Mouse (Mus musculus): ENCODE measurements around the gene Osbpl8. TPM values are rescaled to one million over a fixed set of nuclear protein-coding genes. Genes with fewer than 3 reads are reported as not detected.

The Osbpl8 gene
- 6.9 and 8.9 TPM in 2 replicates for polyA plus RNA-seq (2016; fragmentation: Nextera tagmentation; extraction: Ambion mirVana)

DNA sequence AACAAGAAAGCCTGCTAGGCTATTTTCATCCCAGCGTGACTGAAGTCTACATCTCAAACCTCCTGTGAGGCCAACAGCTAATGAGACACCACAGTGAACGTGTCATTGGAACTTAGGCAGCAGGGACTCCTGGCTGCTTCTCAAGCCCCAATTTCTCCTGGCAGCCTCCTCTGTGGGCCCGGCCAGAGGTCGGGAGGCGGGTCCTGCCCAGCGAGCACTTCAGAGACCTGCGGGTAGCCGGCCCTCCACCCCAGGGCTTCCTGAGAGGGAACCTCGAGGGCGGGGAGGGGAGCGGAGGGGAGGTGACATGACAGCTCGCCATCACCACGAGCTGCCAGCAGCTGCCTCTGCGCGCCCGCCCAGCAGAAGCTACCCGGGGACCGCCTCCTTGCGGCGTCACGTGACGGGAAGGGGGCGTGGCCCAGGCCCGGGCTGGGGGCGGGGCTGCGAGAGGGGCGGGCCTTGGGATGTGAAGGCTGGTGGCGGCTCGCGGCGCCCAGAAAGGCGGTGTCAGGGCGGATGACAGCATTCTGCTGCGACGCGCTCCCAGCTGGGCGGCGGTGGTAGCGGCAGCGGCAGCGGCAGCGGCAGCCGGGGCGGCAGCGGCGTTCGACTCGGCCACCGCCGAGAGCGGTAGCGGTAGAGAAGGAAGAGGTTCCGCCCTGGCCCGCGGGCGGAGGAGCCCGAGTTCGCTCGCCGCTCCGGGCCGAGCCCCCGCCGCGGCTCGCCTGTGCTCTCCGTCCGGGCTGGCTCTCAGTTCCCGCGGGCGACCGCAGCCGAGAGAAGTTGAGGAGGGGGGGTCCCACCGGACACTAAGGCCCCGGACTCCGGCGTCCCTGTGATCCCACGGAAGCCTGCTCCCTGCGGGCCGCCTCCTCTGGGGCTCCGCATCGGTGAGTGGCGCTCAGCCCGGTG is at the start of gene Osbpl8:
Gene Osbpl8, plus strand, starts transcription at position 449 of the 915 bp plus-strand sequence.
- peak within 1 kb of the TSS; percentile 71 for H3K4me3 ChIP-seq
- peak; percentile 100 for DNase-seq (ENCODE audit: low spot score)
- no peaks in the 10 kb centered on the region for H3K27me3 ChIP-seq (ENCODE audit: low read depth, poor library complexity, severe bottlenecking)
- peak within 1 kb of the TSS; percentile 90 for H3K27ac ChIP-seq
- H3K9me3 ChIP-seq (replicated peaks), result no peaks in the 10 kb centered on the region
- under 1% methylated on average over 83 of the region's 84 CpGs for WGBS
- peaks cover 12% of the 10 kb centered on the region for H3K4me1 ChIP-seq
- no peaks in the 10 kb centered on the region for H3K36me3 ChIP-seq

DNA sequence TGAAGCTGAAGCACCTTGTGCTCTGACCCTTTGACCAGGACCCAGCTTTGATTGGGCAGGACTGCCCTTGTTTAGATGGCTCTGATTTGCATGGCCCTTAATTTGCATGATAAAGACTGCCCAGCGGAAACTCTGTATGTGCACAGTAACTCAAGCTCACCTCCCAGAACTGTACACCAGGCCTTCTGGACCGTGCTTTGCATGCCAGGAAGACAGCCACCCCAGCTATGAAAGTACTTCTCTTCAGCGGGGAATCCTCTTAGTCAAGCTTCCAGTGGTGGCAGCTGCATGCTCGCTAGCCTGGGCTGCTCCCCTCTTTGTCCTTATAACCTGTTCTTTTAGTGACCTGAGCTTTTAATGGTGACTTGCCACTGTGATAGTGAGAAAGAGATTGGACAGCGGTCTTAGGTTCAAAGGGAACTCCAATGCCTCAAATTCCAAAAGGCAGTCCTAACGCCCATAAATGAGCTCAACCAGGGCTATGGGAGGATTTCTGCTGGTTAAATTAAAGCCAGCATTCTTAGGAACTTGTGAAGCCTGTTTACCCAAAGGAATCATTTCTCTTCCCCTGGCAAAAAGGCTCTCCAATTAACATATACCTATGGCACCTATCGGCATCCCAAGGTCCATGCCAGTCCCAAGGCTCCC is 47.2 kb upstream of the Osbpl8 start:
- no peak overlapping the region for H3K27ac ChIP-seq
- no peaks in the 10 kb centered on the region for H3K9me3 ChIP-seq (replicated peaks)
- no peak overlapping the region for H3K4me3 ChIP-seq
- peaks cover 6% of the 10 kb centered on the region for H3K4me1 ChIP-seq
- no peaks in the 10 kb centered on the region for H3K36me3 ChIP-seq
- no peak for DNase-seq (ENCODE audit: low spot score)
- no peaks in the 10 kb centered on the region for H3K27me3 ChIP-seq (ENCODE audit: low read depth, poor library complexity, severe bottlenecking)
- WGBS, result 56% methylated on average over 7 of the region's 7 CpGs

DNA sequence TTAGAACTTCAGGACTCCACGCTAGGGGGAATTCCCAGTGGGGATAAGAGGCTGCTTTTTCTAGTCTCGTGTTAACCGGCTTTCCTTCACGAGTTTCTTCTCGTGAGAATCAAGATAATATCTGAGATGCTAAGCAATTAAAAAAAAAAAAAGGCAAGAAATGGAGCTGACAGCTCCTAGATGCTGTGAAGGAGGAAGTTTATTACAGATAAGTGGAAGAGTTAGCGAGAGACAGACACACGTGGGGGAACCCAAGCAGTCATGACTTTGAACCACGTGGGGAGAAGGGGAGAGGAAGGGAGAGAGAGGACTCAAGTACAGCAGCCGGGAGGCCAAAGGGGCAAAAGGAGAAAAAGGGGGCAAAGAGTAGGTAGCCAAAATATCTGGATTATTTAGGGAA is 46.3 kb upstream of the Osbpl8 start:
- Histone ChIP-seq H3K27ac (no peak overlapping the region), H3K36me3 (no peaks in the 10 kb centered on the region), H3K9me3 (replicated peaks) (no peaks in the 10 kb centered on the region), H3K4me3 (no peak overlapping the region), H3K27me3 (ENCODE audit: low read depth, poor library complexity, severe bottlenecking) (no peaks in the 10 kb centered on the region), H3K4me1 (peaks cover 6% of the 10 kb centered on the region)
- DNase-seq (ENCODE audit: low spot score), result no peak
- WGBS, result 81% methylated on average over 9 of the region's 9 CpGs

DNA sequence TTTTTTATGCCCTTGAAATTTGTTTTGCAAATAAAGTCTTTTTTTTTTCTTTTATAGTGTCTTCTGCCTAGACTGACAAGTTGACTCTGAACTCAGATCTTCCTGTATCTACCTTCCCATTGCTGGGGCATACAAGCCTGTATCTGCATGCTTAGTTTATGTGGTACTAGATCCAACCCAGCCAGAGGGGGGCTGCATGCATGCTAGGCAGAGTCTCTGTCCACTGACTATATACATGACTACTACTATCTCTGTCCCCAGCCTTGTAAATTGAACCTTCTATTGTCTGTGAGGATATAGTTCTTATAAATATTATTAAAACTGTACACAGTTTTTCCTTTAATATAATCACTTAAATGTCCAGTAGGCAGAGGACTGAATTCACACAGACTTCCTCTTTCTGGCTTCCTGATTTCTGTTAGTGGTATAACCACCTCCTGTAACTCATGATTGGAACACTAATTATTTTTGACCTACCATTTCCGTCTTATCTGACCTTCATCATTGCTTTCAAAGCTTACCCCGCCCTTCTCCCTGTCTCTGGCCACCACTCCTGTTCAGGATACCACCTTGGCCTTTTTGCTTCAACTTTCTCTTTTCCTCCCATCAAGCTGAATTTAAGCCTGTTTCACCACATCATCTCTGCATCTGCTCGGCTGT is 45.4 kb upstream of the Osbpl8 start:
- Histone ChIP-seq H3K9me3 (replicated peaks) (no peaks in the 10 kb centered on the region), H3K36me3 (no peaks in the 10 kb centered on the region), H3K27ac (no peak overlapping the region), H3K4me1 (peaks cover 6% of the 10 kb centered on the region), H3K27me3 (ENCODE audit: low read depth, poor library complexity, severe bottlenecking) (no peaks in the 10 kb centered on the region), H3K4me3 (no peak overlapping the region)
- 74% methylated on average over 3 of the region's 3 CpGs for WGBS
- DNase-seq (ENCODE audit: low spot score), result no peak

DNA sequence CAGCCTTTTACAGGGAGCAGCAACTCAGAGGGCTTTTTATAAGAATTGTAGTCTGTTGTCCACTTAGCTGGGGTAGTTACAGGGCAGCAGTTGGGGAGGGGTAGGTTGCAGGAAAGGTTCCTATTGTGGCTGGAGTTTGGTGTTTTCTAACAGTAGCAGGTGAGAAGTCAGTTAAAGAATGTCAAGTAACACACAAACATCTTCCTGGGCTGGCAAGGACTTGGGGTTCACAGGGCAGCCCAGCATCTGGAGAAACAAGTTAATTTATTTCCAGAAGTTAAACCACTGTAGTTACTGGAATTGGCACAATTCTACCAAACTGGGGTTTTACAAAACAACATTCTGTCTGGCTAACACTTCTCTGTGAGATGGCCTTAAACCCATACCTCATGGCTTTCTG is 44.8 kb upstream of the Osbpl8 start:
- Histone ChIP-seq H3K9me3 (replicated peaks) (no peaks in the 10 kb centered on the region), H3K4me3 (no peak overlapping the region), H3K4me1 (peaks cover 6% of the 10 kb centered on the region), H3K27me3 (ENCODE audit: low read depth, poor library complexity, severe bottlenecking) (no peaks in the 10 kb centered on the region), H3K36me3 (no peaks in the 10 kb centered on the region), H3K27ac (no peak overlapping the region)
- no peak for DNase-seq (ENCODE audit: low spot score)

DNA sequence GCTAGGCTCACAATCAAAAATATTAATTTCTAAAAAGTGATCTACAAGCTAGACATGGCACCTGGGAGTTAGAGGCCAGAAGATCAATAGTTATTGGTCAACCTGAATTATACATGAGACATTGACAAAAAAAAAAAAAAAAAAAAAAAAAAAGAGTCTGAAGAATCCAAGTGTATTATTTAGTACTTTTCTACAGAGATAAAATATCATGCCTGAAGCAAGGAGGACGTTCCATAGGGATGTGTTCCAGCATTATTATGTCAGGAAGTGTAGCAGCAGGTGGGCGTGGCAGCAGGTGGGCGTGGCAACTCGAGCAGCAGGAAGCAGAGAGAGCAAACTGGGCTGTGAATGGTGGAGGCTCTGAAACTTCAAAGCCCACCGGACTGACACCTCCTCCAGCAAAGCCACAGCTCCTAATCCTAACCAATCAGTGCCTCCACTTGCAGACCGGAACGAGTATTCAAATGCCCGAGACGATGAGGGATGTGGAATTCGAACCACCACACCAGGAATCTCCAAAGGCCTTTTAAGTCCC is 41.6 kb upstream of the Osbpl8 start:
- Histone ChIP-seq H3K27ac (no peak overlapping the region), H3K36me3 (no peaks in the 10 kb centered on the region), H3K27me3 (ENCODE audit: low read depth, poor library complexity, severe bottlenecking) (no peaks in the 10 kb centered on the region), H3K9me3 (replicated peaks) (no peaks in the 10 kb centered on the region), H3K4me1 (no peaks in the 10 kb centered on the region), H3K4me3 (no peak overlapping the region)
- DNase-seq (ENCODE audit: low spot score), result no peak
- WGBS, result 79% methylated on average over 10 of the region's 10 CpGs

DNA sequence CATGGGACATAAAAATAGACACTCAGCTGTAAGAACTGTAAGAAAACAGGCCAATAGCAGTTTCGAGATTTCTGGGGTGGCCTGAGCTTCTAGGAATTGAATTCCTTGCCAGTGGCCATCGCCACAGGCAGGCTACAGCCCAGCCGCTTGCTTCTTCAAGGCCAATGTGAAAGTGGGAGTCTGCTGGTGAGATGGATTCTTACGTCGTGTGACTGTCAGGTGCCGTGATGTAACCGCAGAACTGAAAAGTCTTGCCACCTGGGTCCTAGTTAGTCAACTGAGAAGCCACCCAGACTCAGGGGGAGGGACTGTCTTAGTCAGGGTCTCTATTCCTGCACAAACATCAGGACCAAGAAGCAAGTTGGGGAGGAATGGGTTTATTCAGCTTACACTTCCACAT is 40.4 kb upstream of the Osbpl8 start:
- Histone ChIP-seq H3K4me3 (no peak overlapping the region), H3K9me3 (replicated peaks) (no peaks in the 10 kb centered on the region), H3K36me3 (no peaks in the 10 kb centered on the region), H3K4me1 (no peaks in the 10 kb centered on the region), H3K27me3 (ENCODE audit: low read depth, poor library complexity, severe bottlenecking) (no peaks in the 10 kb centered on the region), H3K27ac (no peak overlapping the region)
- DNase-seq (ENCODE audit: low spot score), result no peak
- 94% methylated on average over 7 of the region's 7 CpGs for WGBS

DNA sequence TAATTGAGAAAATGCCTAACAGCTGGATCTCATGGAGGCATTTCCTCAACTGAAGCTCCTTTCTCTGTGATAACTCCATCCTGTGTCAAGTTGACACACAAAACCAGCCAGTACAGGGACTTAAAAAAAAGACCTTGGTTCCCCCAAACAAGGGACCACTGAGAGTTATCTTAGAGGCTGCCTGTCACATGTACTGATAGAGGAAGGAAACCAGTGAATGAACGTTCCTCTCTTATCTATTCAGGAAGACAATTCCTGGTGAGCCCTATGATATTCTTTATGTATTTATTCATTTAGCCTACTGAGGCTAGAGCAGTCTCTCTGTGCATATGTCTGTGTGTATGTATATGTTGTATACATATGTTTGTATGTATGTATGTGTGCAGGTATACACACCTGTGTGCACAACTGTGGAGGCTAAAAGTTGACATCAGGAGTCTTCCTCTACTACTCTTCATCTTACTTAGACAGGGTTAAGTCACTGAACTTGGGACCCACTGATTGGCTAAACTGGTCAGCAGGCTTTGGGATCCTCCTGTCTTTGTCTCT is 39.7 kb upstream of the Osbpl8 start:
- DNase-seq (ENCODE audit: low spot score), result no peak
- no peaks in the 10 kb centered on the region for H3K9me3 ChIP-seq (replicated peaks)
- 76% methylated on average over 1 of the region's 1 CpGs for WGBS
- H3K27me3 ChIP-seq (ENCODE audit: low read depth, poor library complexity, severe bottlenecking), result no peaks in the 10 kb centered on the region
- no peak overlapping the region for H3K27ac ChIP-seq
- H3K4me3 ChIP-seq, result no peak overlapping the region
- no peaks in the 10 kb centered on the region for H3K4me1 ChIP-seq
- no peaks in the 10 kb centered on the region for H3K36me3 ChIP-seq

DNA sequence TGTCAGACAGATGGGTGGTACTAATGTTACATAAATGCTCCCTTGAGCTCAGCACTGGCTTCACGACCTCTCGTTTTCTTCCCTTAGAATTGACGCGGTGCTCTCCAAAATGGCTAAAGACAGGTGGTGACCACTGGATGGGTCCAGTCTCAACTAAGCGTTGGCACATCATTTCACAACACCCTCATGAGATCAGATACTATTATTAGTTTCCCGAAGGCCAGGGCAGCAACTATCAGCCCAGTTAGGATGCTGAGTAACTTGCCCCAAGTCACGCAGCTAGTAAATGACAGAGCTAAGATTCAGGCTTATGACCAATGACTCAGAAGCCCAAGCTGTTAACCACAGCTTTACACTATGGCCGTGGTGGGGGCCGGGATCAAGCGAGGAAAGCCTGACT is 37.2 kb upstream of the Osbpl8 start:
- DNase-seq (ENCODE audit: low spot score), result no peak
- Histone ChIP-seq H3K9me3 (replicated peaks) (no peaks in the 10 kb centered on the region), H3K4me1 (no peaks in the 10 kb centered on the region), H3K4me3 (no peak overlapping the region), H3K27me3 (ENCODE audit: low read depth, poor library complexity, severe bottlenecking) (no peaks in the 10 kb centered on the region), H3K27ac (no peak overlapping the region), H3K36me3 (no peaks in the 10 kb centered on the region)
- 94% methylated on average over 10 of the region's 10 CpGs for WGBS

DNA sequence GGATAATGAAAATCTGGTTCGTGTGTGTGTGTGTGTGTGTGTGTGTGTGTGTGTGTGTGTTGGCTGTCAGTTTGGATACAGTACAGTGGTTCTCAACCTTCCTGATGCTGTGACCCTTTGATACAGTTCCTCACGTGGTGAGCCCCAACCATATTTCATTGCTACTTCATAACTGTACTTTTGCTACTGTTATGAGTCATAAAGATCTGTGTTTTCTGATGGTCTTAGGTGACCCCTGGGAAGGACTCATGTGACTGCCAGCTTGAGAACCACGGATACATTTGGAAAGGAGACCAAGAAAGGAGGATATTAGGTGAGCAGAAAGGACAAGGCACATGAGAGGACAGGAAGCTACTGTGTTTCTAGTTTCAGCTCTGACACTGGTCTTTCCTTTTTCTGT is 36.1 kb upstream of the Osbpl8 start:
- no peaks in the 10 kb centered on the region for H3K27me3 ChIP-seq (ENCODE audit: low read depth, poor library complexity, severe bottlenecking)
- no peaks in the 10 kb centered on the region for H3K36me3 ChIP-seq
- no peaks in the 10 kb centered on the region for H3K9me3 ChIP-seq (replicated peaks)
- no peaks in the 10 kb centered on the region for H3K4me1 ChIP-seq
- no peak overlapping the region for H3K27ac ChIP-seq
- H3K4me3 ChIP-seq, result no peak overlapping the region
- no peak for DNase-seq (ENCODE audit: low spot score)
- 77% methylated on average over 3 of the region's 3 CpGs for WGBS

DNA sequence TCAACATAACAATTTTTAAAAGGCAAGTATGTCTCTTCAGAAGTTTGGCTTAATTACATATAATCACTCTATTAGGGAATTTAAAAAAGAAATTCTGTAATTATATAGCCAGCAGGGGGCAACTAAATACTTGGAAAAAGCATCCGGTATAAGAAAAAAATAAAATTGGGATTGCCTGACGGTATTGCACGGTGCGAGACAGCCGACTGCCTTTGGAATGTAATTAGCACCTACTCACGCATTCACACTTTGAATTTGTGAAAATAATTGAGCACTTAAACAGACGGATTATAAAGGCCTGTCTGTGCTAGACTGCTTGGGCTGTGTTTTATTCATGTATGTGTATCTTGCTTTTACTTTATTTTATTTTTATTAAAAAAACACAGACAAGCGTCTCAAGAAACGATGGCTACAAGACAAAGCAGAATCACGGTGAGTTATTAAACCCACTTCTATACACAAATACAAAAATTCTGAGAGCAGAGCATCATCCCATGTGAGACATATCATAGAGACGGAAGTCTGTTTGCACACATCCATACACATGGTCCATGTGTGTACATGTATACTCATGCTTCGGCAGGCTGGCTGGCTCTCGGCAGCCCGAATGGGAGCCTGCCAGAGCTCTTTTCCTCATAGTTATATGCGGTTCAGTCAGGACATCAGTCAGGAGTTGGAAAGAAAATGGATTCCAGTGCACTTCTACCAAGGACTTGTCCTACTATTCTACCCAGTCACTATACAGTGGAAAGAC is 34.5 kb upstream of the Osbpl8 start:
- no peaks in the 10 kb centered on the region for H3K27me3 ChIP-seq (ENCODE audit: low read depth, poor library complexity, severe bottlenecking)
- H3K4me3 ChIP-seq, result no peak overlapping the region
- H3K36me3 ChIP-seq, result no peaks in the 10 kb centered on the region
- no peak for DNase-seq (ENCODE audit: low spot score)
- WGBS, result 92% methylated on average over 15 of the region's 15 CpGs
- H3K27ac ChIP-seq, result no peak overlapping the region
- H3K9me3 ChIP-seq (replicated peaks), result no peaks in the 10 kb centered on the region
- no peaks in the 10 kb centered on the region for H3K4me1 ChIP-seq

DNA sequence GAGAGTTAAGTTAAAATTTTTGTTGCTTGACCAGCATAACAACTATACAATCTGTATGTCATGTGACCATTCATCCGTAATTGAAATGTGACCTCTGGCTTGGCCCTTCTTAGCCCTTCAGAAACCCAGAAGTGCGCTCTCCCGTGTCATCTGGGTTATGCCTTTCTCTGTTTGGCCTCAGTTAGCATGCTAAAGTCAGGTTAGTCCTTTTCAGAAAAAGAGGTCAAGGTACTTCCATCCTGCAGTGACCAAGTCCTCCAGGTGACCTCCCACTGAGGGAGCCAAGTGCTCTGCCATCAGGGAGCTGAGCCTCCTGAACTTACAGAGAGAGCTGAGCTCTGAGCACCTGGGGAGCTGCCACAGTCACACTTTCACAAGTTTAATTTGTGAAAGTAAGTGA is 33.7 kb upstream of the Osbpl8 start:
- Histone ChIP-seq H3K4me3 (no peak overlapping the region), H3K27ac (no peak overlapping the region), H3K4me1 (no peaks in the 10 kb centered on the region), H3K36me3 (no peaks in the 10 kb centered on the region), H3K9me3 (replicated peaks) (no peaks in the 10 kb centered on the region), H3K27me3 (ENCODE audit: low read depth, poor library complexity, severe bottlenecking) (no peaks in the 10 kb centered on the region)
- WGBS, result 75% methylated on average over 3 of the region's 3 CpGs
- DNase-seq (ENCODE audit: low spot score), result no peak
